Mouse (Mus musculus): ENCODE data around the gene Zdhhc3.

DNA sequence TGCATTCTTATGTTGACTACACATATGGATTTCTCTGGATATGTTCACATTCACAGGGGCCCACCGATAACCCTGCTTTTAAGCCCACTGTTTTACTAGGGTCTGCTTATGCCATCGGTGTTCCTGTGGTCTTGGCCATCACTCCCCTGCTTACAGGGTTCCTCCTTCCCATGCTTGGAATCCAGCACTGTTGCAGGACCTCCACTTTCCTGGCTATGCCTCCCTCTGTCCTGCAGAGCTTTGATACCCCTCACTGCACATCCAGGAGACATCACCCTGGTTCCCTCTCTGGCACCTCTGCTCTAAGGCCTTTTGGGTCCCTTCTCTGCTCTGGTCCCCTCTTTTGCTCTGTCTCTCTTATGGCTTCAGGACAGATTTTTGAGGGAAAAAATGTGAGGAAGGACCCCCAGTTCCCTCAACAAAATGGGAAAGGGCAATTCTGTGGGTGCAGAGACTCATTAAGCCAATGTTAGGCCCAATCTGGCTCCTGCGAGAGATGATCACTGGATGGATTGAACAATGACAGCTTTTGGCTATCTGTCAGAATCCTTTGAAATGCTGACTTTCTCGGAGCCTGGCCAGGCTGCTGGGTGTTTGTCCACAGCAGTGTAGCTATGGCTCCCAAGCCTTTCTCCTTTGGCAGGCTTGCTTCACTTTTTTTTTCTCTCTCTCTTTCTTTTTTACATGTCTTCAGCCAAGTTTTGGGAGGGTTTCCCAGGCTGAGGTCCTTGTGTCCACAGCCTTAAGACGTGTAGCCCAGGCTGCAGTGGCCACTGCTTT is 37.4 kb upstream of the Zdhhc3 start, which contains the start of gene Clec3b:
- TF ChIP-seq EP300 (IDR thresholded peaks at IDR 0.05; ENCODE audit: insufficient read depth, low read depth, low read length) (no peak), CTCF (IDR thresholded peaks at IDR 0.05; ENCODE audit: low read depth, low read length) (no peak)
